Mouse (Mus musculus): Measurements from ENCODE around the gene Slc9a8. TPM values are rescaled to one million over a fixed set of nuclear protein-coding genes. Genes with fewer than 3 reads are reported as not detected.

The Slc9a8 gene
- polyA plus RNA-seq, 1 experiment from 2014 or later: 10.4 TPM

GRCm38 (mm10) chr2:167377697-167378096, 43.8 kb upstream of the Slc9a8 start:
- no peak overlapping the region for H3K4me2 ChIP-seq (replicated peaks; ENCODE audit: low read depth)
- H3K36me3 ChIP-seq (ENCODE audit: control insufficient read depth, insufficient read depth, low read length): no peaks in the 10 kb centered on the region
- H3K27ac ChIP-seq (replicated peaks): no peak overlapping the region
- TF ChIP-seq EP300 (optimal IDR thresholded peaks at IDR 0.05) (no peak), CTCF (IDR thresholded peaks at IDR 0.05; ENCODE audit: low read depth) (no peak)
- no peaks in the 10 kb centered on the region for H3K9me3 ChIP-seq (ENCODE audit: control insufficient read depth, low read length)
- ATAC-seq (ENCODE audit: low FRiP score, low TSS enrichment) (no peak), DNase-seq (ENCODE audit: low spot score) (no peak)
- WGBS: 53% methylated on average over 3 of the region's 3 CpGs
- H3K4me3 ChIP-seq (ENCODE audit: low read depth, low read length): no peak overlapping the region
- no peaks in the 10 kb centered on the region for H3K27me3 ChIP-seq (ENCODE audit: control insufficient read depth, insufficient read depth, low read length)
- H3K9ac ChIP-seq (ENCODE audit: low read length): no peak overlapping the region
- H3K4me1 ChIP-seq (replicated peaks; ENCODE audit: control insufficient read depth, insufficient read depth): no peaks in the 10 kb centered on the region

- 49% methylated on average over 4 of the region's 4 CpGs for WGBS
- no peak overlapping the region for H3K4me3 ChIP-seq (ENCODE audit: low read depth, low read length)
- peak; percentile 8; the same call in 1 of the 2 replicates for ATAC-seq (ENCODE audit: low FRiP score, low TSS enrichment)
Measured at GRCm38 (mm10) chr2:167378972-167379371, 42.5 kb upstream of the Slc9a8 start.

GRCm38 (mm10) chr2:167380615-167381285, 40.8 kb upstream of the Slc9a8 start:
- no peak for DNase-seq (ENCODE audit: low spot score)
- Histone ChIP-seq H3K9me3 (ENCODE audit: control insufficient read depth, low read length) (no peaks in the 10 kb centered on the region), H3K4me2 (replicated peaks; ENCODE audit: low read depth) (no peak overlapping the region), H3K9ac (ENCODE audit: low read length) (no peak overlapping the region), H3K27me3 (ENCODE audit: control insufficient read depth, insufficient read depth, low read length) (no peaks in the 10 kb centered on the region), H3K4me3 (ENCODE audit: low read depth, low read length) (no peak overlapping the region), H3K27ac (replicated peaks) (peak overlapping the region; percentile 30; the same call in 1 of the 2 replicates), H3K4me1 (replicated peaks; ENCODE audit: control insufficient read depth, insufficient read depth) (no peaks in the 10 kb centered on the region), H3K36me3 (ENCODE audit: control insufficient read depth, insufficient read depth, low read length) (no peaks in the 10 kb centered on the region)
- no peak for ATAC-seq (ENCODE audit: low FRiP score, low TSS enrichment)
- 44% methylated on average over 7 of the region's 7 CpGs for WGBS
- no peak for TF ChIP-seq EP300 (optimal IDR thresholded peaks at IDR 0.05)
- no peak for TF ChIP-seq CTCF (IDR thresholded peaks at IDR 0.05; ENCODE audit: low read depth)

More at GRCm38 (mm10) chr2:167378972-167379371, 42.5 kb upstream of the Slc9a8 start:
- no peak overlapping the region for H3K9ac ChIP-seq (ENCODE audit: low read length)
- no peak overlapping the region for H3K4me2 ChIP-seq (replicated peaks; ENCODE audit: low read depth)
- no peaks in the 10 kb centered on the region for H3K27me3 ChIP-seq (ENCODE audit: control insufficient read depth, insufficient read depth, low read length)
- TF ChIP-seq CTCF (IDR thresholded peaks at IDR 0.05; ENCODE audit: low read depth) (no peak), EP300 (optimal IDR thresholded peaks at IDR 0.05) (no peak)
- no peaks in the 10 kb centered on the region for H3K9me3 ChIP-seq (ENCODE audit: control insufficient read depth, low read length)
- no peak overlapping the region for H3K27ac ChIP-seq (replicated peaks)
- H3K4me1 ChIP-seq (replicated peaks; ENCODE audit: control insufficient read depth, insufficient read depth): no peaks in the 10 kb centered on the region
- DNase-seq (ENCODE audit: low spot score): peak; percentile 52
- H3K36me3 ChIP-seq (ENCODE audit: control insufficient read depth, insufficient read depth, low read length): no peaks in the 10 kb centered on the region

GRCm38 (mm10) chr2:167381596-167381995, 39.9 kb upstream of the Slc9a8 start:
- Histone ChIP-seq H3K36me3 (ENCODE audit: control insufficient read depth, insufficient read depth, low read length) (no peaks in the 10 kb centered on the region), H3K9me3 (ENCODE audit: control insufficient read depth, low read length) (no peaks in the 10 kb centered on the region), H3K4me2 (replicated peaks; ENCODE audit: low read depth) (no peak overlapping the region), H3K4me3 (ENCODE audit: low read depth, low read length) (no peak overlapping the region), H3K27me3 (ENCODE audit: control insufficient read depth, insufficient read depth, low read length) (no peaks in the 10 kb centered on the region), H3K4me1 (replicated peaks; ENCODE audit: control insufficient read depth, insufficient read depth) (no peaks in the 10 kb centered on the region), H3K27ac (replicated peaks) (no peak overlapping the region), H3K9ac (ENCODE audit: low read length) (no peak overlapping the region)
- TF ChIP-seq CTCF (IDR thresholded peaks at IDR 0.05; ENCODE audit: low read depth) (no peak), EP300 (optimal IDR thresholded peaks at IDR 0.05) (no peak)
- DNase-seq (ENCODE audit: low spot score): no peak
- WGBS: 73% methylated on average over 7 of the region's 7 CpGs
- no peak for ATAC-seq (ENCODE audit: low FRiP score, low TSS enrichment)

GRCm38 (mm10) chr2:167382389-167382788, 39.1 kb upstream of the Slc9a8 start:
- 91% methylated on average over 7 of the region's 7 CpGs for WGBS
- TF ChIP-seq EP300 (optimal IDR thresholded peaks at IDR 0.05): no peak
- no peak for TF ChIP-seq CTCF (IDR thresholded peaks at IDR 0.05; ENCODE audit: low read depth)
- H3K27ac ChIP-seq (replicated peaks): no peak overlapping the region
- ATAC-seq (ENCODE audit: low FRiP score, low TSS enrichment) (no peak), DNase-seq (ENCODE audit: low spot score) (no peak)
- no peak overlapping the region for H3K9ac ChIP-seq (ENCODE audit: low read length)
- H3K27me3 ChIP-seq (ENCODE audit: control insufficient read depth, insufficient read depth, low read length): no peaks in the 10 kb centered on the region
- H3K9me3 ChIP-seq (ENCODE audit: control insufficient read depth, low read length): no peaks in the 10 kb centered on the region
- H3K4me1 ChIP-seq (replicated peaks; ENCODE audit: control insufficient read depth, insufficient read depth): no peaks in the 10 kb centered on the region
- H3K4me3 ChIP-seq (ENCODE audit: low read depth, low read length): no peak overlapping the region
- H3K4me2 ChIP-seq (replicated peaks; ENCODE audit: low read depth): no peak overlapping the region
- H3K36me3 ChIP-seq (ENCODE audit: control insufficient read depth, insufficient read depth, low read length): no peaks in the 10 kb centered on the region

GRCm38 (mm10) chr2:167383666-167384083, 37.8 kb upstream of the Slc9a8 start:
- no peaks in the 10 kb centered on the region for H3K4me1 ChIP-seq (replicated peaks; ENCODE audit: control insufficient read depth, insufficient read depth)
- H3K4me3 ChIP-seq (ENCODE audit: low read depth, low read length): no peak overlapping the region
- H3K9ac ChIP-seq (ENCODE audit: low read length): no peak overlapping the region
- no peak overlapping the region for H3K4me2 ChIP-seq (replicated peaks; ENCODE audit: low read depth)
- peak; percentile 90 for ATAC-seq (ENCODE audit: low FRiP score, low TSS enrichment)
- TF ChIP-seq EP300 (optimal IDR thresholded peaks at IDR 0.05) (no peak), CTCF (IDR thresholded peaks at IDR 0.05; ENCODE audit: low read depth) (no peak)
- no peak overlapping the region for H3K27ac ChIP-seq (replicated peaks)
- no peaks in the 10 kb centered on the region for H3K9me3 ChIP-seq (ENCODE audit: control insufficient read depth, low read length)
- WGBS: 45% methylated on average over 13 of the region's 13 CpGs
- no peaks in the 10 kb centered on the region for H3K27me3 ChIP-seq (ENCODE audit: control insufficient read depth, insufficient read depth, low read length)
- no peaks in the 10 kb centered on the region for H3K36me3 ChIP-seq (ENCODE audit: control insufficient read depth, insufficient read depth, low read length)
- peak; percentile 90 for DNase-seq (ENCODE audit: low spot score)

Data from stomach, postnatal 0 days (tissue).